Mouse (Mus musculus): ENCODE measurements at regions not wholly inside any gene's neighbourhood (a gene's known extent, or its start where the extent isn't known, plus 50 kb on each side); places are given as distances from the start of the nearest gene placed in this dataset.

DNA sequence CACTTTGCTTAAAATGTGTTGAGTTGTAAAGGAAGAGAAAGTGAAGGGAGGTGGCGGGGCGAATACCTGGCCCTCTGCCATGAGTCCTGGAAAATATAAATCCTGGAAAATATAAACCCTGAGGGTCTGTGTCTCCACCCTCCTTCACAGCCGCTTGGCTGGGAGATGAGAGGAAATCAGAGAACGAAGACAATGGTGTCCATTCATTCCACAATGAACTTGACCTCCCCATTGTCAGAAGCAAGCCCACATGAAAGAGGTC, 61.9 kb upstream of the Cdh4 start:
- TF ChIP-seq POLR2A (IDR thresholded peaks at IDR 0.05; ENCODE audit: low read depth, low read length) (no peak), CTCF (conservative IDR thresholded peaks at IDR 0.05 in 1 of 2, IDR thresholded peaks at IDR 0.05 in 1 of 2; ENCODE audit: low read depth in 2 of 2, low read length in 2 of 2) (no peak), KAT2A (IDR thresholded peaks at IDR 0.05; ENCODE audit: insufficient replicate concordance, low read length) (no peak), POLR2AphosphoS2 (IDR thresholded peaks at IDR 0.05; ENCODE audit: low read depth, low read length) (no peak), NELFE (IDR thresholded peaks at IDR 0.05; ENCODE audit: low read depth, low read length) (no peak)
